Mouse (Mus musculus) cortical plate, adult 2 months (tissue): ENCODE results near the gene Ddx52.

Experiments used
- CTCF ChIP-seq: fragments of 200-500 bp; IDR thresholded peaks from 2 replicates; pipeline ENCODE4 v1.5.1; 2011; ENCODE audit warnings: mild to moderate bottlenecking, control low read depth, low read length; ENCODE audit not compliant: insufficient read depth; ENCODE audit errors: extremely low read depth
- POLR2A ChIP-seq: fragments of 200-500 bp; IDR thresholded peaks from 2 replicates; pipeline ENCODE4 v1.6.1; 2011; ENCODE audit warnings: mild to moderate bottlenecking, low read length, control low read depth; ENCODE audit not compliant: insufficient read depth; ENCODE audit errors: extremely low read depth

DNA sequence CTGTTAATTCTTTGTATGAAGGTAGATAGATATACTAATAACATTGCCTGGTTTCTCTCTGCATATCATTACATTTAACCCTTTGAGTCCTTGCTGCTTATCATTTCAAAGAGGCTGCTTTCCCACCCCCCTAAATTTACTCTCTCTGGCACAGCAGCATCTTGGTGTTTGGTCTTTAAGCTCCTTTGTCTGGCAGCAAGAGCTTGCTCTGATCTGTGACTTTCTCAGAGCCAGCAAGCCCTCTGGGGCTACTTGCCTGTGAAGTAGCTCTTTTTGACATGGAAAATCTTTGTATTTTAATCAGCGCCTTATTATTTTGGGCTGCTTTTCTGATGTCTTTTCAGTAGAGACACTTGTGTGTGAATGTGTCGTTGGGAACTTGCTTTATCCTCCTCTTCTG, 69.7 kb downstream of the Ddx52 start:
- TF ChIP-seq CTCF: no peak
- TF ChIP-seq POLR2A: no peak
